Mouse (Mus musculus) layer of hippocampus, adult 11-12 months (tissue): ENCODE measurements around the gene Olfr331.
"Not testable (repeated sequence)": the region's sequence is repeated elsewhere in the genome, so short reads cannot be mapped to it uniquely, and the experiment has no call there.

Experiments
- DNase-seq: peaks from one replicate; pipeline ENCODE4 v3.0.0; 2022; ENCODE audit warnings: low spot score

The Olfr331 gene

GRCm38 (mm10) chr11:58502472-58502871 lies at the start of gene Olfr331:
Gene Olfr331, minus strand, starts transcription at chr11:58502572.
- DNase-seq: not testable (repeated sequence)

GRCm38 (mm10) chr11:58546322-58546721 lies 44.0 kb upstream of the Olfr331 start, which contains the start of gene Olfr329-ps:
Gene Olfr329-ps, minus strand, starts transcription at chr11:58546422.
- DNase-seq: no peak

DNA sequence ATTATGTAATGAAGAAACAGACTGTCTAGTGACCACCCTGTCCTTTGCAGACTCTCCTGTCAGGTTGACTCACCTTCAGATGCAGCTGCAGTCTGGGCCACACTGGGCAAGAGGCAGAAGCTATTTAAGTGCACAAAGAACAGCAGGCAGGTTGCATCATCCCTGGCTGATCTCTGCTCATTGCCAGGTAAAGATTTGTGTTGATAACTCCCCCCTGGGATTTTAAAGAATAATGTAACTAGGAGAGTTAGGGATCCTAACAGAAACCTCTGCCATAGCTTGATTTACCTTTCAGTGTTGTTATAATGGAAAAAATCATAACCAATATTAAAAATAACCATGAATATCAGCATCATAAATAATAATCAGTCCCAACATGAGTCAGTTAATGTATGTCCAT lies 32.4 kb upstream of the Olfr331 start, which contains the start of gene Olfr330:
Gene Olfr330, minus strand, starts transcription at position 101 of the 400 bp plus-strand sequence.
- DNase-seq: not testable (repeated sequence)

DNA sequence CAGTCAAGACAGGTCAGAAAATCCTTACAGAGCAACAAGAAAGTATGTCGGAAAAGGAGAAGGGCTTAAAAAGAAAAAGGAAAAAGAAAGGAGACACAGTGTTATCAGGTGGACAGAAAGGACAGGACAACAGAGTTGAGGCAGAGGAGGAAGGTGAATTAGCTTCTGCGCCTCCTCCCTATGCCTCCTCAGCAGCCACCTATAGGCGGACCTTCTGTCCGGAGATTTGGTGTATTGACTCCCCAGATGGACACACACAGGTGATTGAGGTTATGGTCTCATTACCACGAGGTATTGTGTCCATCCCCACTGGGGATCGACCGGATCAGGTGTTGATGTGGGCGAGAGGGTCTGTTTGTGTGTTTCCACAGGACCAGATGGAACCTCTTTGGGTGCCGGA lies 17.4 kb upstream of the Olfr331 start:
- peak; percentile 18 for DNase-seq

GRCm38 (mm10) chr11:58518916-58519315 lies 16.5 kb upstream of the Olfr331 start:
- peak; percentile 72 for DNase-seq

DNA sequence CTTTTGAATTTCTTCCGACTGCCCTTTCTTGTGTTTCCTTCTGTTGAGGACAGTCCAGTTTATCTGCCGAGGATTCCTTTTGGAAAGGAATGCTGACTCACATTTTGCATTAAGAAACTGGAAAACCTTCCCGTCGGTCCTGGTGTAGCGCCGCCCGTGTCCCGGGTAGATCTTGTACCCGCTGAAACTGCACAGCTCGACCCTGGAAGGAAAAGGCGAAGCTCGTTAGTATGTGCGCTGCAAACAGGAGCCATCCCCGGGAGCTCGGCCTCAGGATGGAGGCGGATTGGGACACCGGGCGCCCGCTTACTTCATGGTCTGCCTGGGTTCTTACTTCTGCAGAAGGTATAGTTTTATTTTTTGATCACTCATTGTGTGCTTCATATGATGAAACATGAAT lies 6.7 kb upstream of the Olfr331 start:
- not testable (repeated sequence) for DNase-seq

- no peak for DNase-seq
Observed at GRCm38 (mm10) chr11:58499290-58499689, 3.1 kb downstream of the Olfr331 start.

DNA sequence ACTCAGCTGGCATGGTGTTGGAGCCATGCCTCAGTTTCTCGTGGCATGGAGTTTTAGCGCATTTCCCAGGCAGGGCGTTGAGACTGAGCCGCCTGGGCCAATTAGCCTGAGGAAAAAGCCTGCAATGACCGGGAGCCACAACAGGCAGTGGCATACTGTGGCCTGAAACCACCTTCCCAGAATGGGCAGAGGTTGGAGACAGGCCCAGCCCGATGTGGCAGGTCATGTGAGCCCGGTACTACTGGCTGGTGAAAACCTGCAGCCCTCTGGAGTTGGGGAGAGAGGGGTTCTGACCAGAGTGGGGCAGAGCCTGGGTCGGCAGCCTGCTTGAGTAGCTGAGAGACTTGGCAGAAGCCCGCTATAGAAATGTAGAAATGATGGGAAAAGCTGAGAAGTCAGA lies 3.6 kb downstream of the Olfr331 start:
- DNase-seq: no peak

GRCm38 (mm10) chr11:58492455-58492854 lies 9.9 kb downstream of the Olfr331 start, which contains the start of gene Olfr332:
Gene Olfr332, minus strand, starts transcription at chr11:58492555.
- no peak for DNase-seq

DNA sequence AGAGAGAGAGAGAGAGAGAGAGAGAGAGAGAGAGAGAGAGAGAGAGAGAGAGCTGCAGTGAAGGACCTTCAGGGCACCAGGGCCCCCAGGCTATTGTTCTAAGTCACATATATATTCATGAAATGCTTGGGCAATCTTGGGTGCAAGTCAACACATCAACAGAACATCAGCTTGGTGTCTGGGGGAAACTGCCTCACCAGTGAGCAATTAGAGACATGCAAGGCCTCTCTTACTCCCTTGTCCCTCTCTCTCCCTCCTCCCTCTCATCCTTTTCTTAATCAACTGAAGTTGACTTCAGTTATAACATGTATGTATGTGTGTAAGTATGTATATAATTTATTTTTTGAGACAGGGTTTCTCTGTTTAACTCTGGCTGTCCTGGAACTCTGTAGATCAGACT lies 40.2 kb downstream of the Olfr331 start, which contains the start of gene Olfr30:
Gene Olfr30, minus strand, starts transcription at position 101 of the 400 bp plus-strand sequence.
- DNase-seq: no peak

- no peak for DNase-seq
Observed at GRCm38 (mm10) chr11:58453592-58453991, 48.8 kb downstream of the Olfr331 start.

DNA sequence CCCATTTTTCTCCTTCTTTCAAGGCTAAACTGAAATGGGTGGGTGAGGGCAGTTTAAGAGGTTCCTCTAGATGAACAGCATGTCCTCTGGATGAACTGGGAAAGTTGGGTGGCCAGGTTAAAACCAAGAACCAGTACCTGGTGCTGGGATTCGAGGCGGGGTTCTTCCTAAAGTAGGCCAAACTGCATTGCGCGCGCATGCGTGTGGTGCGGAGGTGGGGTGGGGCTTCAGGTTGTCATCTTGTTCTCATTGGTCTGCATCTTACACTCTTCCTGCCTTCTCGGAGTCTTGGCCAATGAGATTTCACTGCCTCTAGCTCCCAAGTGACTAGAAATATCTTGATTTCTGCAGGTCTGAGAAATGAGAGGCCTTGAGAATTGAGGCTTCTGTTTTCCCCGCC lies 49.6 kb downstream of the Olfr331 start, which contains the start of gene Lypd9:
Gene Lypd9, minus strand, starts transcription at position 165 of the 400 bp plus-strand sequence.
- no peak for DNase-seq
